Mouse (Mus musculus) MEL (cell line): ENCODE measurements around the gene Diaph2.

Experiments used
- CTCF ChIP-seq, 3 experiments: IDR thresholded peaks in 2 of 3; conservative IDR thresholded peaks in 1 of 3; 2 replicates each; pipeline ENCODE4 v1.5.1; 2011 to 2012; ENCODE audit warnings: low read length in 3 of 3, low read depth in 2 of 3, mild to moderate bottlenecking in 2 of 3, improper control_type of control experiment in 1 of 3, inconsistent platforms in 1 of 3, mixed read lengths in 1 of 3, moderate library complexity in 1 of 3; ENCODE audit not compliant: control insufficient read depth in 1 of 3, insufficient read depth in 1 of 3, poor library complexity in 1 of 3, severe bottlenecking in 1 of 3
- EP300 ChIP-seq, 2 experiments: IDR thresholded peaks; 2 replicates each; pipeline ENCODE4 v1.6.1; 2011; ENCODE audit warnings: improper control_type of control experiment in 2 of 2, low read length in 2 of 2, low read depth in 1 of 2, mild to moderate bottlenecking in 1 of 2
- POLR2A ChIP-seq, 2 experiments: IDR thresholded peaks; 2 replicates each; pipeline ENCODE4 v1.6.1; 2011 to 2012; ENCODE audit warnings: low read length in 2 of 2, mild to moderate bottlenecking in 2 of 2, control low read depth in 1 of 2, improper control_type of control experiment in 1 of 2, low read depth in 1 of 2, moderate library complexity in 1 of 2; ENCODE audit not compliant: control insufficient read depth in 1 of 2, insufficient read depth in 1 of 2, poor library complexity in 1 of 2

DNA sequence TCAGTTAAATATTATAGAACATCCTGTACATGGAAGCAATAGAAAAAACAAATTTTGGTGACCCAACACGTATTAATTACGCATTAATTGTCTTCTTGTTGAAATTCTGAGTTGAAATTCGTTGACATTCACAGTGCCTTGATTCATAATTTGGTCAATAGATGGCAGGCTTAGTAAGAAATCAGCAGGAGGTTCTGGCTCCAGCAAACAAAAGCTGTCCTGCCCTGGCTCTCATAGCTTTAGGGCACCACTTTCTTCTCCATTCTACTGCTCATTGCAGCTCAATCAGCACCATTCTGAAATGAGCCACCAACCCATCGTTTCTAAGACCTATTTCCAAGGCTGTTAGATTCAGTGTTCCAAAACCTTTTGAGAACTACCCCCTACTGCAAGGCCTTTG is 225.3 kb downstream of the Diaph2 start:
- TF ChIP-seq CTCF (IDR thresholded peaks at IDR 0.05 in 2 of 3, conservative IDR thresholded peaks at IDR 0.05 in 1 of 3; ENCODE audit: control insufficient read depth in 1 of 3, insufficient read depth in 1 of 3, low read depth in 2 of 3, low read length in 3 of 3, poor library complexity in 1 of 3, severe bottlenecking in 1 of 3), result peak in 1 of 3 experiments; percentile 60; a peak in 2 of 6 replicates
- TF ChIP-seq POLR2A (IDR thresholded peaks at IDR 0.05; ENCODE audit: control insufficient read depth in 1 of 2, insufficient read depth in 1 of 2, low read depth in 1 of 2, low read length in 2 of 2, poor library complexity in 1 of 2), result no peak
- TF ChIP-seq EP300 (IDR thresholded peaks at IDR 0.05; ENCODE audit: low read depth in 1 of 2, low read length in 2 of 2), result no peak
